Mouse (Mus musculus) spleen, postnatal 0 days (tissue): Measurements from ENCODE around the gene Zmym4. TPM values are rescaled to one million over a fixed set of nuclear protein-coding genes. Genes with fewer than 3 reads are reported as not detected.

ENCODE experiments used
- polyA plus RNA-seq: library from polyadenylated mRNA; unstranded; fragments of >200 nt; fragmentation: Nextera tagmentation; extraction: Ambion mirVana; gene quantifications from 2 replicates; pipeline ENCODE4 v1.2.1, GENCODE M21; 2015

Gene Zmym4
- polyA plus RNA-seq, result 9.5 TPM in 2 replicates

GRCm38 (mm10) chr4:126967864-126968821 lies at the start of gene Zmym4:
Gene Zmym4 (minus strand): TSS chr4:126968135.

Other genes starting within 250 kb of the Zmym4 start
- not detected in 2 replicates for gene Tfap2e, start 231.9 kb downstream of the Zmym4 start, polyA plus RNA-seq
- gene Ncdn, start 214.7 kb downstream of the Zmym4 start, polyA plus RNA-seq, result 9.2 and 11.3 TPM in 2 replicates
- 10.4 and 12.5 TPM in 2 replicates for gene AU040320, start 214.6 kb downstream of the Zmym4 start, polyA plus RNA-seq
- 74.8 and 75.1 TPM in 2 replicates for gene Sfpq, start 53.2 kb upstream of the Zmym4 start, polyA plus RNA-seq
- 12.2 and 12.5 TPM in 2 replicates for gene Zmym1, start 93.0 kb upstream of the Zmym4 start, polyA plus RNA-seq
- gene Zmym6, start 109.2 kb upstream of the Zmym4 start, polyA plus RNA-seq, result 5.7 and 5.8 TPM in 2 replicates
- gene Tmem35b, start 155.6 kb upstream of the Zmym4 start, polyA plus RNA-seq, result 9.7 and 10.5 TPM in 2 replicates
- gene Dlgap3, start 201.1 kb upstream of the Zmym4 start, polyA plus RNA-seq, result 0.05 and 0.12 TPM in 2 replicates